Mouse (Mus musculus) kidney, embryonic 14.5 days (tissue): ENCODE data around the gene Rimbp3. TPM values are rescaled to one million over a fixed set of nuclear protein-coding genes. Genes with fewer than 3 reads are reported as not detected.
"Not testable (repeated sequence)": the region's sequence is repeated elsewhere in the genome, so short reads cannot be mapped to it uniquely, and the experiment has no call there.

ENCODE experiments used
- ATAC-seq: fragments of 200-750 bp; cut with Nextera tagmentation; 2 replicates; pipeline ENCODE4 v1.8.0; 2017; ENCODE audit warnings: moderate number of reproducible peaks, mild to moderate bottlenecking, moderate TSS enrichment, moderate library complexity; ENCODE audit not compliant: low FRiP score, low TSS enrichment
- H3K27ac ChIP-seq: fragments of 300-500 bp; sonication (generic); 2 replicates; pipeline ENCODE4 v1.5.1; 2014; ENCODE audit warnings: low read depth, mild to moderate bottlenecking, low read length, moderate library complexity, mixed read lengths
- H3K27me3 ChIP-seq: fragments of 300-500 bp; sonication (generic); 2 replicates; pipeline ENCODE4 v1.6.1; 2014; ENCODE audit warnings: mild to moderate bottlenecking, low read length; ENCODE audit not compliant: control insufficient read depth, insufficient read depth
- H3K36me3 ChIP-seq: fragments of 300-500 bp; sonication (generic); 2 replicates; pipeline ENCODE4 v1.6.1; 2014; ENCODE audit warnings: low read length, mixed read lengths; ENCODE audit not compliant: control insufficient read depth, insufficient read depth
- H3K4me1 ChIP-seq: fragments of 300-500 bp; sonication (generic); 2 replicates; pipeline ENCODE4 v1.6.1; 2014; ENCODE audit warnings: low read length, mixed read lengths; ENCODE audit not compliant: control insufficient read depth, insufficient read depth
- H3K4me2 ChIP-seq: fragments of 300-500 bp; sonication (generic); replicated peaks from 2 replicates; pipeline ENCODE4 v1.6.1; 2014; ENCODE audit warnings: low read depth, mild to moderate bottlenecking, low read length
- H3K4me3 ChIP-seq: fragments of 300-500 bp; sonication (generic); 2 replicates; pipeline ENCODE4 v1.5.1; 2014; ENCODE audit warnings: mild to moderate bottlenecking, low read length
- H3K9ac ChIP-seq: fragments of 300-500 bp; sonication (generic); 2 replicates; pipeline ENCODE4 v1.6.1; 2014; ENCODE audit warnings: low read depth, mild to moderate bottlenecking, low read length, moderate library complexity
- H3K9me3 ChIP-seq: fragments of 300-500 bp; sonication (generic); 2 replicates; pipeline ENCODE4 v1.6.1; 2016; ENCODE audit warnings: low read length; ENCODE audit not compliant: control insufficient read depth
- WGBS: fragments of 180-500 bp; shearing (Covaris S2); extraction: QIAGEN DNeasy Blood & Tissue Kit; methylation state at CpG from one replicate; pipeline ENCODE4 v1.1.7; 2014; 5-methylcytosine and 5-hydroxymethylcytosine counted together
- polyA plus RNA-seq: library from polyadenylated mRNA; unstranded; fragments of >200 nt; fragmentation: Nextera tagmentation; extraction: Ambion mirVana; gene quantifications from 2 replicates; pipeline ENCODE4 v1.2.1, GENCODE M21; 2014

Gene Rimbp3
- 0.27 and 0.37 TPM in 2 replicates for polyA plus RNA-seq

DNA sequence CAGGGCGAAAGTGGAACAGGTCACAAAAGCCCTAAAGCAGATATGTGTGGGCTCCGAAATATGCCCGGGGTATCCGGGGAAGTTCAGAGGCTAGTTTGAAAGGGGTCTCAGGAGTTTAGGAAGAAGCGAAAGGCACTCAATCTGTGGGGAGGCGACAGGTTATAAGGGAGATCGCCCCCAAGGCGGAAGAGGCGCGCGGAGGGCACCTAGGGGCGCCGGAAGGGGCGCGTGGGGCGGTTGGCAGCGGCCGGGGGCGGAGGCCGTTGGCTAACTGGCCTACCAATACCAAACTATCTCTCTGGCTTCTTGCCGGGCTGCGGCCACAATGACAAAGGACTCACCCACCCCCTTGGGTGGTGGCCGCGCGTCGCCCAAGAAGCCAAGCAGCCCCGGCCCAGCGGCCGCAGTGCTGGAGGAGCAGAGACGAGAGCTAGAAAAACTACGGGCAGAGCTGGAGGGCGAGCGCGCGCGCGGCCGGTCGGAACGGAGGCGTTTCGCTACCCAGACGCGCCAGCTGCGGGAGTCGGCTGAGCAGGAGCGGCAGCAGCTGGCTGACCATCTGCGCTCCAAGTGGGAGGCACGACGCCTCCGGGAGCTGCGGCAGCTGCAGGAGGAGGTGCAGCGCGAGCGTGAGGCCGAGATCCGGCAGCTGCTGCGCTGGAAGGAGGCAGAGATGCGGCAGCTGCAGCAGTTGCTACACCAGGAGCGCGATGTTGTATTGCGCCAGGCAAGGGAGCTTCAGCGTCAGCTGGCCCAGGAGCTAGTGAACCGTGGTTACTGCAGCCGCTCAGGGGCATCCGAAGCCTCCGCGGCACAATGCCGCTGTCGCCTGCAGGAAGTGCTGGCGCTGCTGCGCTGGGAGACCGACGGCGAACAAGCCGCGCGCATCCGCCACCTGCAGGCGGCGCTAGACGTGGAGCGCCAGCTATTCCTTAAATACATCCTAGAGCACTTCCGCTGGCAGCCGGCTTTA lies at the start of gene Rimbp3:
Gene Rimbp3, plus strand, starts transcription at position 215 of the 973 bp plus-strand sequence.
- ATAC-seq = peak; percentile 82
- no peak within 1 kb of the TSS for H3K27ac ChIP-seq
- no peaks in the 10 kb centered on the region for H3K36me3 ChIP-seq
- under 1% methylated on average over 85 of the region's 85 CpGs for WGBS
- peaks cover 14% of the 10 kb centered on the region for H3K4me1 ChIP-seq
- H3K27me3 ChIP-seq = peaks cover 7% of the 10 kb centered on the region
- no peaks in the 10 kb centered on the region for H3K9me3 ChIP-seq
- H3K4me2 ChIP-seq = peak within 1 kb of the TSS; percentile 93
- H3K9ac ChIP-seq = peak within 1 kb of the TSS; percentile 55
- H3K4me3 ChIP-seq = peak within 1 kb of the TSS; percentile 47

DNA sequence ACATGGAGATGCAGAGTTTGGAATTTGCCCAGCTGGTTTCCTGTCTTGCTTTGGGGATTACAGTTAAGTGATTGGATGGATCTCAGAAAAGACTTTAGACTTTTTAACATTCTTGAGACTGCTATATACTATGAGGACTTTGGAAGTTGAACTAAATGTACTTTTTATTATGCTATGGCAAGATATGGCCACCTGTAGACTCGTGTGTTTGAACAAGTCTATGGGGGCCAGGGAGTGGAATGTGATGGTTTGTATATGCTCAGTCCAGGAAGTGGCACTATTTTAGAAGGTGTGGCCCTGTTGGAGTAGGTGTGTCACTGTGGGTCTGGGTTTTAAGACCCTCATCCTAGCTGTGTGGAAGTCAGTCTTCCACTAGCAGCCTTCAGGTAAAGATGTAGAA lies 42.9 kb upstream of the Rimbp3 start:
- H3K36me3 ChIP-seq = peaks cover 42% of the 10 kb centered on the region; the same call in 1 of the 2 replicates
- ATAC-seq, H3K4me1 ChIP-seq, H3K27ac ChIP-seq, H3K27me3 ChIP-seq, H3K9me3 ChIP-seq, H3K4me3 ChIP-seq, H3K4me2 ChIP-seq, H3K9ac ChIP-seq: not testable (repeated sequence)
- 86% methylated on average over 1 of the region's 1 CpGs for WGBS

- Histone ChIP-seq H3K4me1 (no peaks in the 10 kb centered on the region), H3K4me3 (no peak overlapping the region), H3K9me3 (no peaks in the 10 kb centered on the region), H3K9ac (no peak overlapping the region), H3K27me3 (no peaks in the 10 kb centered on the region), H3K4me2 (no peak overlapping the region), H3K36me3 (peaks cover 45% of the 10 kb centered on the region; the same call in 1 of the 2 replicates), H3K27ac (no peak overlapping the region)
- no peak for ATAC-seq
Observed at GRCm38 (mm10) chr16:17167179-17167578, 41.2 kb upstream of the Rimbp3 start.

GRCm38 (mm10) chr16:17168049-17168448 lies 40.4 kb upstream of the Rimbp3 start:
- Histone ChIP-seq H3K4me1 (no peaks in the 10 kb centered on the region), H3K4me2 (no peak overlapping the region), H3K27ac (no peak overlapping the region), H3K36me3 (peaks cover 48% of the 10 kb centered on the region), H3K27me3 (no peaks in the 10 kb centered on the region), H3K4me3 (no peak overlapping the region), H3K9ac (no peak overlapping the region), H3K9me3 (no peaks in the 10 kb centered on the region)
- 85% methylated on average over 5 of the region's 5 CpGs for WGBS
- ATAC-seq = no peak

- Histone ChIP-seq H3K9ac (no peak overlapping the region), H3K4me2 (no peak overlapping the region), H3K4me1 (no peaks in the 10 kb centered on the region), H3K4me3 (no peak overlapping the region), H3K27ac (no peak overlapping the region), H3K27me3 (no peaks in the 10 kb centered on the region), H3K9me3 (no peaks in the 10 kb centered on the region), H3K36me3 (peaks cover 40% of the 10 kb centered on the region)
- no peak for ATAC-seq
- WGBS = 82% methylated on average over 2 of the region's 2 CpGs
Observed at GRCm38 (mm10) chr16:17175765-17176164, 32.6 kb upstream of the Rimbp3 start.

DNA sequence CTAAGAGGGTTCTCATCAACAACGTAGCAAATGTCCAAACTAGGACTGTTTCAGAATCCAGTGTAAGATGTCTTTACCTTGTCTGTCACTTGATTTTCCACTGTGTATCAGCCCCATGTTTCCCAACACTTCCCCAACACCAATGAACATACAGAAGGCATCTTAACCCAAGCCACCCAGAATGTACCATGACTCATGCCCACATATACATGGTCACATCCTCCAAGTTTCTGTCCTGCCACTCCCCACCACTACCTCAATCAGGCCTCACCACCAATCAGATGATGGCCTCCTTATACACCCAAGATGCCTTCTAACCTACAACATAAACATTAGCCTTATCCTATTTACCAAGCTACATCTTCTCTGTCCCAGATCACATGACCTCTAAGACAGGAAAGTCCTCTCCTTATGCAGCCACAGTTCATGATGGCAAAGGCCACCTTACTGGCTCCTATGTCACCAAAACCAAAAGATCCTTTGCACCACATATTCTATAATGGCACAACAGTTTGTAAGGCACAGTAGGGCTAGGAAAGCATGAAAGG lies 30.7 kb upstream of the Rimbp3 start:
- Histone ChIP-seq H3K9ac (no peak overlapping the region), H3K4me1 (no peaks in the 10 kb centered on the region), H3K4me3 (no peak overlapping the region), H3K4me2 (no peak overlapping the region), H3K27ac (no peak overlapping the region), H3K36me3 (peaks cover 28% of the 10 kb centered on the region), H3K27me3 (no peaks in the 10 kb centered on the region), H3K9me3 (no peaks in the 10 kb centered on the region)
- WGBS = 96% methylated on average over 1 of the region's 1 CpGs
- ATAC-seq = no peak

DNA sequence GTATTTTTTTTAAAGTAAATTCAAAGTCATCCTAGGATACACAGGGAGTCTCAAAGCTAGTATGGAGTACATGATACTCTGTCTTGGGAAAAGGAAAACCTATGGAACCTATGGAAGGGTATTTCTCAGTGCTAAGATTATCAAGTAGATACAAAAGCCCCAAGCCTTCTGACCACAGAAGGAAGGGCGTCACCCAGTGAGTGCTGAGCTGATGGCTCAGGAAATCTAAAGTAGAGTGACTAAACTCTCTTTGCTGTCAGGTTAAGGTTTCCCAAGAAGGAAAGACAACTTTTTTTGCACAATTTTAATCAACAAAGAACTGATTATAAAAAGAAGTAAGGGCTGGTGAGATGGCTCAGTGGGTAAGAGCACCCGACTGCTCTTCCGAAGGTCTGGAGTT lies 28.7 kb upstream of the Rimbp3 start:
- Histone ChIP-seq H3K36me3 (peaks cover 16% of the 10 kb centered on the region; the same call in 1 of the 2 replicates), H3K27ac (no peak overlapping the region), H3K9me3 (no peaks in the 10 kb centered on the region), H3K27me3 (no peaks in the 10 kb centered on the region), H3K4me1 (no peaks in the 10 kb centered on the region), H3K4me2 (no peak overlapping the region), H3K9ac (no peak overlapping the region), H3K4me3 (no peak overlapping the region)
- WGBS = 92% methylated on average over 3 of the region's 3 CpGs
- ATAC-seq = no peak

- no peak for ATAC-seq
- Histone ChIP-seq H3K9ac (no peak overlapping the region), H3K36me3 (peaks cover 7% of the 10 kb centered on the region), H3K4me1 (no peaks in the 10 kb centered on the region), H3K4me2 (no peak overlapping the region), H3K27ac (no peak overlapping the region), H3K4me3 (no peak overlapping the region), H3K9me3 (no peaks in the 10 kb centered on the region), H3K27me3 (no peaks in the 10 kb centered on the region)
- WGBS = 82% methylated on average over 4 of the region's 4 CpGs
Observed at GRCm38 (mm10) chr16:17181382-17181781, 27.0 kb upstream of the Rimbp3 start.

GRCm38 (mm10) chr16:17182136-17182535 lies 26.3 kb upstream of the Rimbp3 start:
- ATAC-seq = no peak
- no peak overlapping the region for H3K9ac ChIP-seq

More at GRCm38 (mm10) chr16:17182136-17182535, 26.3 kb upstream of the Rimbp3 start:
- no peak overlapping the region for H3K4me3 ChIP-seq
- H3K36me3 ChIP-seq = peaks cover 11% of the 10 kb centered on the region
- H3K4me2 ChIP-seq = no peak overlapping the region
- H3K4me1 ChIP-seq = no peaks in the 10 kb centered on the region
- H3K27me3 ChIP-seq = no peaks in the 10 kb centered on the region
- no peaks in the 10 kb centered on the region for H3K9me3 ChIP-seq
- no peak overlapping the region for H3K27ac ChIP-seq
- WGBS = 75% methylated on average over 2 of the region's 2 CpGs
